Mouse (Mus musculus): ENCODE results near the gene Mt1. TPM values are rescaled to one million over a fixed set of nuclear protein-coding genes. Genes with fewer than 3 reads are reported as not detected.

Gene Mt1
- total RNA-seq (2023), result 10 to 100 TPM; 52.5 to 55.7 TPM

DNA sequence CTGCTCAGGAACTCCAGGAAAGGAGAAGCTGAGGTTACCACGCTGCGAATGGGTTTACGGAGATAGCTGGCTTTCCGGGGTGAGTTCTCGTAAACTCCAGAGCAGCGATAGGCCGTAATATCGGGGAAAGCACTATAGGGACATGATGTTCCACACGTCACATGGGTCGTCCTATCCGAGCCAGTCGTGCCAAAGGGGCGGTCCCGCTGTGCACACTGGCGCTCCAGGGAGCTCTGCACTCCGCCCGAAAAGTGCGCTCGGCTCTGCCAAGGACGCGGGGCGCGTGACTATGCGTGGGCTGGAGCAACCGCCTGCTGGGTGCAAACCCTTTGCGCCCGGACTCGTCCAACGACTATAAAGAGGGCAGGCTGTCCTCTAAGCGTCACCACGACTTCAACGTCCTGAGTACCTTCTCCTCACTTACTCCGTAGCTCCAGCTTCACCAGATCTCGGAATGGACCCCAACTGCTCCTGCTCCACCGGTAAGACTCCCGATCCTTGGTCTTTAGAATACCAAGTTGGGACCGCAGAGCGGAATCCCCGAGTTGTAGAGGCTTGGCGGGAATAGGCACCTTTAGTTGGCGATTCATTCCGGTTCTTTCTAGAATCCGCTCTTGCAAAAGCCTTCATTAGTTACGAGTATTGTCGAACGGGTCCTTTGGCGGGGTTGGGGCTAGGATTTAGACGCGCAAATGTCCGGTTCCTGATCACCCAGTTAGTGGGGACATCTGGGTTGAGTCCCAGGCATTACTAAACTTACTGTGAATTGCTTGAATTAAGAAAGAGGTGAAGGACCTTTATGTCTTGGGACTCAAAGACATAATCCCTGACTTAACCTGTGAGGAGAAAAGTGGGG, at the start of gene Mt1:
Mt1 (plus strand) TSS at position 226 of the 856 bp plus-strand sequence.

DNA sequence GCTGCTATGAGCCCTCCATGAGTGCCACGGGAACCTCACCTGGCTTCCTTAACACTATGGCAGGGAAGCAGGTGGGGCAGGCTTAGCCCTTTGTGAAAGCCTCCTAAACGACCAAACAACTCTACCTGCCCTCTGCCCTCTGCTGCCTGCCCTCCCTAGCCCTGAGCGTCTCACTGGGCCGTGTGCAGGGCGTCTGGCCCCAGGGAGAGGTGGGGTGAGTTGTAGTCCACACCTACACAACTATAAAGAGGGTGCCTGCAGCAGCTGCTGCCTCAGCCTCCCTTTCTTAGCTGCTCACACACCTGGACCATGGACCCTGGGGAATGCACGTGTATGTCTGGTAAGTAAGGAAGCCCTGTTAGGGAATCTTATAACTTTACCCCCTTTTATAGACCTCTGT, 41.9 kb upstream of the Mt1 start, which contains the start of gene Mt4:
Mt4 (plus strand) TSS at position 265 of the 400 bp plus-strand sequence.

DNA sequence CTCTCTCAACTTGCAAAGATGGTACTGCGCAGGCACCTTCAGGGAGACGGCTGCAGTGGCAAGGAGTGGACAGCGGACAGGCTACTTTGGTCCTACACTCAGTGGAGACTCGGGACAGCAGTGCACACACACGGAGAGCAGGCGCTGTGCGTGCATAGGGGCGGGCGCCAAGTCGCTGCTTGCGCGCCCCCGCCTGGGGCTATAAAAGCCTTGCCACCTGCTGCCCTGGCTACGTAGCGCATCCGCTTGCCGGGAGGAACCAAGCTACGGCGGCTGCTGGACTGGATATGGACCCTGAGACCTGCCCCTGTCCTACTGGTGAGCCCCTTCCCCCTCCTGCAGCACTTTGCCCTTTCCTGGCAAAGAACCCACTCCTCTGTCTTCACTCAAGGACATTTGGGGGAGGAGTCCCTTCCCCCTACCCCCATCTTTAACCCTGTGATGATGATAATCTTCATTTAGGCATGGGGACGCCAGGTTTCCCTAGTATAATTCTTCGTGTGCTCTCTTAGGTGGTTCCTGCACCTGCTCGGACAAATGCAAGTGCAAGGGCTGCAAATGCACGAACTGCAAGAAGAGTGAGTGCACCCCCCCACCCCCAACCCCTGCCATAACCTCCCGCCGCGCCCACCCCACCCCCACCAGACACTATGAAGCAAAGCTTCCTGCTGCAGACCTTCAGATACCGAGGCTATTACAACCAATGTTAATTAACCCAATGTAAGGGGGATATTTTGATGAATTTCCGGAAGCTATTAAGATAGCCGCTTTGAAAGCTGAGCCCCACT, 26.2 kb upstream of the Mt1 start, which contains the start of gene Mt3:
Mt3 (plus strand) TSS at position 95 of the 788 bp plus-strand sequence.

DNA sequence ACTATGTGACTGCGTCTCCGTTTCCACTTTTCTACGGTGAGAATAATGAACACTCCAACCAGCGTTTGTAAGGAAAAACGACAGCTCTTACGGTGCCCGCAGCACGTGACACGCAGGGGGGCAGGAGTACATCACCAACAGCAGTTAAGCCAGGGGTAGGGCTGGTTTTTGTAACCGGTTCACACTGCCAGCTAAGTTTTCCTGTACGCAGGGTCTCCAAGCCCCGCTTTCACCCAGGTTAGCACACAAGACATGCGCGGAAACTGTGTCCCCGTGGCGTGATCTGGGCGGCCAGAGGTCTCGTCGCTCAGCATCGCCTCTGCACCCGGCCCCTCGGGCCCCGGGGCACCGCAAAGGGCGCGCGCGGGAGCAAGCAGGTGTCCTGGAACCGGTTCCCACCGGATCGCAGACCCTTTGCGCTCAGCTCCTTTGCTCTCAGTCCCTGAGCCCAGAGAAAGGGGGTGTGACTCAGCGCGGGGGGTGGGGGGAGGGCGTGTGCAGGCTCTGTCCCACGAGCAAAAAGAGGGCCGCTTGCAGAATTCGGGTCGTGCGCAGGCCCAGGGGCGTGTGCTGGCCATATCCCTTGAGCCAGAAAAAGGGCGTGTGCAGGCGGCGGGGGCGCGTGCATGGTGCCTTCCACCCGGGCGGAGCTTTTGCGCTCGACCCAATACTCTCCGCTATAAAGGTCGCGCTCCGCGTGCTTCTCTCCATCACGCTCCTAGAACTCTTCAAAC, 6.6 kb upstream of the Mt1 start, which contains the start of gene Mt2:
Mt2 (plus strand) TSS at position 590 of the 734 bp plus-strand sequence.

DNA sequence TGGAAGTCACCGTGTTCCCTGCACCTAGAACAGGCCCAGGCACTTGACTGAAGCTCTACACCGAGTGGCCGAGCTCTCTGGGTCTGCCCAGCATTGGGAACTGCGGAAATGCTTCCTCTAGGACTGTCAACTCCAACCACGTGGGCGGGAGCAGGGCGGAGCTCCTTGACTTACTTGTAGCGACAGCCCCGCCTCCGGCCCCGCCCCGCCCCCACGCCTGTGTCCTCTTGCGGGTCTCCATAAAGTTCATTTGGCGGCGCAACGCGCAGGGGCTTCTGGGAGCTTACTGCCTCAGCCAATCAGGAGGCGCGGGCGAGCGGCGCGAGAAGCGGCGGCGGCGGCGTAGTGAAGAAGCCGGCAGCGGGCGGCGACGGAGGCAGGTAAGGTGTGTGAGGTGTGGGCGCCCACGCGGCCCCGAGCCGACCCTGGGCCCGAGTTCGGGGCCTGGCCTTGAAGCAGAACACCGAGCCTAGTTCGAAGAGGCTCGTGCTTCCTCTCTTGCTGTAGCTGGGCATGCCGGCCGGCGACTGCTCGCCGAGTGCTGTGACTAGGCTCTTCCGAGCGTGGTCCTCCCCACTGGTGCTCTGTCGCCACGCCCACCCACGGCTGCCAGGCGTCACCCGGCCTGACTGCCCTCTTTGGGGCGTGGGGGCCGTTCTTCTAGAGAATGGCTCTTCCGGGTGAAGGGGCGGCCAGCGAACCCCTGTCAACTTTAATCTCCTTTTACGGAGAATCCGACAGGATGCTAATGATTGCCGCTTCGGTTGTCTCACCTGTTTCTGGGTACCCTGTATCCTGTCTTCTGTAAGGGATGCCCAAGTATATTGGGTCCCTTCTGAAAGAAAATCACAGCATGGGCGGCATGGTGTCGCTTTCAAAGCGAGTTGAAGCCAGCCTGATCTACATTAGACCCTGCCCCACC, 35.6 kb downstream of the Mt1 start, which contains the start of gene Nup93:
Nup93 (plus strand) TSS at position 313 of the 922 bp plus-strand sequence.

Other genes starting within 250 kb of the Mt1 start
- gene Amfr, start 166.2 kb upstream of the Mt1 start, total RNA-seq (2023), result 100 to 1,000 TPM; 103 to 107 TPM
- gene Nudt21, start 142.1 kb upstream of the Mt1 start, total RNA-seq (2023), result 10 to 100 TPM; 36.4 to 37.6 TPM
- 1 to 10 TPM; 6.8 to 9.5 TPM for gene Ogfod1, start 141.9 kb upstream of the Mt1 start, total RNA-seq (2023)
- 1 to 10 TPM; 1.5 to 3.9 TPM for gene Bbs2, start 80.2 kb upstream of the Mt1 start, total RNA-seq (2023)
- not detected for gene Mt4, start 41.9 kb upstream of the Mt1 start, total RNA-seq (2023)
- not detected for gene Mt3, start 26.5 kb upstream of the Mt1 start, total RNA-seq (2023)
- 10 to 100 TPM; 18.8 to 25.3 TPM for gene Mt2, start 6.4 kb upstream of the Mt1 start, total RNA-seq (2023)
- gene Nup93, start 35.5 kb downstream of the Mt1 start, total RNA-seq (2023), result 10 to 100 TPM; 18.1 to 25.6 TPM
- 1 to 10 TPM in 1 of 2 experiments, under 1 TPM in 1; 0.79 to 1.6 TPM for gene Slc12a3, start 150.1 kb downstream of the Mt1 start, total RNA-seq (2023)
- 100 to 1,000 TPM; 116 to 125 TPM for gene Herpud1, start 207.4 kb downstream of the Mt1 start, total RNA-seq (2023)

Measured in neutrophil, adult 83 days (primary cell).